Mouse (Mus musculus) cerebellum, postnatal 10 days (tissue): ENCODE measurements around the gene Syp.

Source experiments
- DNase-seq, 2 experiments: peaks; one replicate each; pipeline ENCODE4 v3.0.0; 2021; ENCODE audit warnings: mixed read lengths in 2 of 2

Gene Syp

GRCm38 (mm10) chrX:7664791-7665190, 26.5 kb downstream of the Syp start:
- DNase-seq = peak; percentile 89 to 94

GRCm38 (mm10) chrX:7665739-7666502, 27.6 kb downstream of the Syp start:
- peak; percentile 56 to 63 for DNase-seq

- peak; percentile 85 to 91 for DNase-seq
Observed at GRCm38 (mm10) chrX:7670390-7670881, 32.2 kb downstream of the Syp start.

GRCm38 (mm10) chrX:7670921-7671623, 32.8 kb downstream of the Syp start, which contains the start of gene Plp2:
Gene Plp2 (minus strand): TSS chrX:7671390.
- DNase-seq = peak in 1 of 2 experiments; percentile 70

- no peak for DNase-seq
Observed at GRCm38 (mm10) chrX:7672739-7673138, 34.5 kb downstream of the Syp start.

- no peak for DNase-seq
Observed at GRCm38 (mm10) chrX:7673578-7674281, 35.5 kb downstream of the Syp start.

- peak; percentile 39 to 41 for DNase-seq
Observed at GRCm38 (mm10) chrX:7674284-7675000, 36.2 kb downstream of the Syp start.

GRCm38 (mm10) chrX:7675001-7675380, 36.7 kb downstream of the Syp start:
- DNase-seq = no peak

GRCm38 (mm10) chrX:7678986-7679385, 40.7 kb downstream of the Syp start:
- no peak for DNase-seq

- peak; percentile 92 to 93 for DNase-seq
Observed at GRCm38 (mm10) chrX:7679405-7680056, 41.3 kb downstream of the Syp start.

GRCm38 (mm10) chrX:7680057-7680412, 41.8 kb downstream of the Syp start:
- no peak for DNase-seq

GRCm38 (mm10) chrX:7680864-7681263, 42.6 kb downstream of the Syp start, which contains the start of gene Magix:
Gene Magix (minus strand): TSS chrX:7681251.
- peak in 1 of 2 experiments; percentile 37 for DNase-seq

GRCm38 (mm10) chrX:7688321-7688720, 50.0 kb downstream of the Syp start:
- peak in 1 of 2 experiments; percentile 21 for DNase-seq

- DNase-seq = no peak
Observed at GRCm38 (mm10) chrX:7690486-7690885, 52.2 kb downstream of the Syp start.

GRCm38 (mm10) chrX:7692862-7693261, 54.6 kb downstream of the Syp start:
- peak; percentile 57 to 60 for DNase-seq

GRCm38 (mm10) chrX:7696520-7696919, 58.2 kb downstream of the Syp start:
- peak in 1 of 2 experiments; percentile 7 for DNase-seq

GRCm38 (mm10) chrX:7696954-7697381, 58.7 kb downstream of the Syp start, which contains the start of gene Gpkow:
Gene Gpkow (plus strand): TSS chrX:7697131.
- peak; percentile 82 to 88 for DNase-seq
